Mouse (Mus musculus) cerebellum, postnatal 14 days (tissue): ENCODE results near the gene Nt5c2.
A peak's percentile ranks its signal among the peaks of the same experiment; 100 is the strongest.

Experiments
- DNase-seq, 2 experiments: peaks; one replicate each; pipeline ENCODE4 v3.0.0; 2021; ENCODE audit warnings: mixed read lengths in 2 of 2

Nt5c2 gene

DNA sequence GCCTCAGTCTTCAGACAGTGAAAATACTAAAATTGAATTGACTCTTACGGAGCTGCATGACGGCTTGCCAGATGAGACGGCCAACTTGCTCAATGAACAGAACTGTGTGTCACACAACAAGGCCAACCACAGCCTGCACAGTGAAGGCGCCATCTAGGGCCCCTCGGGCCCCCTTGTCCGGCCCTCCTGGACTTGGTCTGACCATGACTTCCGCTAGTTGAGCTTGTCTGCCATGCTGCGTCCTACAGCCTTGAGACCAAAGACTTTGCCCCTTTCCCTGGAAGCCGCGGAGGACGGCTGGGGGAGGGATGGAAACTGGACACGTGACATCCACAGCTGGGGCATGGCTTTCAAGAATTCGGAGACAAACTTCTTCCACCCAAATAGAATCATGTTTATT lies 137.1 kb downstream of the Nt5c2 start:
- DNase-seq, result no peak

DNA sequence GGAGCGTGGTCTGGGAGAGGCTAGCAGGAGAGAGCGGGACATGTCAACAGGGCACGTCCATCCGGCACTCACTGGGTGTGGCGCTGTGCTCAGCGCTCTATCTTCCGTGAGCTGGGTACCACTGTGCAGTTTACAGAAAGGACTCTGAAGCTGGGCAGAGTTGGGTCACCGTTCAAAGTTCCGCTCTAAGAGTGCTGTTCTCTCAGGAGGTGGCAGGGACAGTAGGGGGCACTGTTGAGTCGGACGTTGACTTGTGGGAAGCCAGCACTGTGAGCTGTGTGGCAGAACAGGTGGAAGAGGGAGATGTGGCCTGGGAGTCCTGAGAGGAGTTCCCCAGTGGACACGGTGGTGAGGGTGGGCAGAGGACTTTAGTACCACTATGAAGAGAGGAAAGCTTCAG lies 139.2 kb downstream of the Nt5c2 start:
- DNase-seq, result peak; percentile 87 to 94

DNA sequence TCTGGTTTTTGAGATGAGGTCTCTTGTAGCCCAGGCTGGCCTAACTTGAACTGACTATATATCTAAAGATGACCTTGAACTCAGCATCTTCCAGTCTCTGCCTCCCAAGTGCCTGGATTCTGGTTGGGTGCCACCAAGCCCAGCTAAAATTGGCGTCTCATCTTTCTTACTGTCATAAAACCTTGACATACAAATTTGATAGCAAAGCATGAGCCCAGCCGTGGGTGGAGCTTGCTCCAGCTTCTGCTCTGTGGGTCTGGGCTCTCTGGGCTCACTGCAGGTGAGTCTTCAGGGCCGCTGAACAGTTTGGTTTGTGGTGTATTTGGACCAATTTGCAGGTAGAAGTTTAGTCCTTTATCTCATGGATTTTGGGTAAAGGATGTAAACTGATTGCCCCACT lies 141.0 kb downstream of the Nt5c2 start:
- DNase-seq, result no peak

DNA sequence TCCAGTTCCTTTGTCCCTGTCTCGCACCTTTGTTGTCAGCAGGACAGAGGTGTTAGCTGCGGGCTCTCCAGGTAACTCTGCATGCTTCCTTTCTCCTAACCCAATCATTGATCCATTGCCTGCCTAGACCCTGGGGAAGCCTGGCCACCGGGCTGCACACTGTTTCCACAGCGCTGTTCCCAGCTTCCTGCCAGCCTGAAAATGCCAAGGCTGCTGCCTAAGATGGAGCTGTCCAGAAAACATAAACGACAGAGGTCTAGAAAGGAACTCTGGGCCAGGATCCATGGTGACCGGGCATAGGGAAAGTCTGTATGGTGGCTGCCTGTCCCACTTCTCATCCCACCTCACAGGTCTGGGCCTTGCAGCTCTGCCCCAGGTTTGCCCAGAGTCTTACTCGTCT lies 143.3 kb downstream of the Nt5c2 start:
- no peak for DNase-seq

DNA sequence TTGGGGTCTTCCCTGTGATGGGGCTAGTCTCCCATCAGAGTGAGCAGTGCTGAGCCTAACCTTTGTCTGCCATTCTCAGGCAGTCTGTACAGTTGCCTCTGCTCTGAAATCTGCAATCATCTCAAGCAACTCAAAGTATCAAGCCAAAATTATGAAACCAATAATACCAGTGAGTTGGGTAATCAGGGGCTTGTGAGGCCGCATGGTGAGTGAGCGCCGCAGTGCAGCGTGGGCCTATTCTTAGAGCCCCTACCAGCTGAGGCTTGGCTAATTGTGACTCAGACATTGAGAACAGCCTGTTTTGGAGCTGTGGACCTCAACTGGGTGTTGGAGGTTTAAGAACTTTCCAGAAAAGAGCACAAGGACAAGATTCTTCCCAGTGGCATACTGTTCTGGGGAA lies 143.9 kb downstream of the Nt5c2 start:
- DNase-seq, result no peak

DNA sequence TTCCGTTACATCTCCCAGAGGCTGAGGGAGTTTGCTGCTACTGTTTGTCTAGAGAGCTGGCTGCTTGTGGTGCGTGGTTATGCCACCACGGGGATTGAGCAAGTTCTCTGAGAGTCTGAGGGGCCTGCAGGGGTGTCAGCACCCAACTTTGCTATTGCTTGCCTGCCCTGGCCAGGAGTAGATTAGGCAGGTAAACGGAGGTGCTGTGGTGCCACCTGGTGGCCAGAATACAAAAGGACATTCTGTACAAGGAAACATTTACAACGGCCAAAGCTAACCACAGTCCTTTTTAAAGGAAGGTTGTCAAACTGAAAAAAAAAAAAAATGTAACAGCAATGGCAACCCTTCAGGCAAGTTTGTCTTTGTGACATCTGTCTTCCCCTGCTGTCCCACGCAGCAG lies 145.4 kb downstream of the Nt5c2 start:
- DNase-seq, result peak; percentile 90

DNA sequence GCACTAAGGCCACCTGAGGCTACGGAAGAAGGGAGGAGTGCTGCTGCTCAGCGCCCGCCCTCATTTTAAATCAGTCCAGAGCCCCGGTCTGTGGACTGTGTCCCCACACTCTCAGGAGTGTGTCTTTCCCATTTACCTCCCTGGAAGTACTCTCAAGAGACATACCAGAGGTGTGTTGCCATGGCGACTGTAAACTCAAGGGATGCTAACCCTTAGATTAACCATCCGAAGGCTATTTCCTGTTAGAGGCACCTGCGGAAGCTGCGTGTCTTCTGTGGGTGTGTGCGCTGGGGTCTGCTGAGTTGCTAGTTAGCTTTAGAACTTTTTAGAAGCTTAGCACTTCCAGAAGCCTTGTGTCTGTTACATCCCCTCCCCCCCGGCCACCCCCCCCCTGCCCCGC lies 145.9 kb downstream of the Nt5c2 start:
- no peak for DNase-seq

DNA sequence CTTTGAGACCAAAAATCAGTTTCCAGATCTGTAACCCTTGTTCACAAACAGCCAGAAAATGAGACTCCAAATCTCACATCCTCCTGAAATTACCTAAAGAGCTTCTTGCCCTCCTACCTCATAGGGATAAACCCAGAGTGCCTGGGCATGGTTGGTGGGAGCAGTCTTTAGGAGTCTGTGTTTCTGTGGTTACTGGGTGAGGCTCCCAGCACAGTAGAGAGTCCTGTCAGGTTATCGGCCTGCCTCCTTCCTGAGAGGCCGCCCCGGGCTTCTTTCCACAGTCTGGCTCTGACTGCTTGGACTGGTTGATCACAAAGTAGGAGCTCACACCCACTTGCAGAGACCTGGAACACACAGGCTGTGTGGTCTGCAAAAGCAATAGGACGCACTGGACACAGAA lies 149.6 kb downstream of the Nt5c2 start:
- no peak for DNase-seq

DNA sequence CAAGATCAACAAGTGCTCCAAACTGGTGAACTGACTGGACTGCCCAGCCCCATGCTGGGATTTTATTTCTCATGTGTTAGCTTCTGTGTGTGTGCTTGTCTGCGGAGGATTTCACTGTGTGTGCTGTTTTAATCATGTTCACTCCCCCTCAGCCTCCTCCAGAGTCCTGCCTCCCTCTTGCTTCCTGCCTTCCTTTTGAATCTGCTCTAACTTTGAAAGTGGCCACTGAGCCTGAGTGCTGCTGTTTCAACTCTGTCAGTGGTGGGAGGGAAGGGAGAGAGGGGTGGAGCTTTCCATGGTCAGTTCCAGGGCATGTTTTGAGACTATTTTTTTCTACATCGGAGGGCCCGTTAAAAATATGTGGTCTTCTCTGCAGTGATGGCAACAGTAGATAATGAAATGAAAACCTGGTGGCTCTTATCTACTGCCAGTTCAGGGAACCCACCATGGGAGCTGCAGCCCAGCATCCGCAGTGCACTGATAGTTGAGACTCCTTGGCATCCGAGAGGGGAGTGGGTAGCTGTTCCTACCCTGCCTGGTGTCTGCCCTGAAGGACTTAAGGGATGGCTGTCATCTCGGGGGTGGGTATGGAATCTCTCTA lies 150.1 kb downstream of the Nt5c2 start:
- DNase-seq, result no peak

DNA sequence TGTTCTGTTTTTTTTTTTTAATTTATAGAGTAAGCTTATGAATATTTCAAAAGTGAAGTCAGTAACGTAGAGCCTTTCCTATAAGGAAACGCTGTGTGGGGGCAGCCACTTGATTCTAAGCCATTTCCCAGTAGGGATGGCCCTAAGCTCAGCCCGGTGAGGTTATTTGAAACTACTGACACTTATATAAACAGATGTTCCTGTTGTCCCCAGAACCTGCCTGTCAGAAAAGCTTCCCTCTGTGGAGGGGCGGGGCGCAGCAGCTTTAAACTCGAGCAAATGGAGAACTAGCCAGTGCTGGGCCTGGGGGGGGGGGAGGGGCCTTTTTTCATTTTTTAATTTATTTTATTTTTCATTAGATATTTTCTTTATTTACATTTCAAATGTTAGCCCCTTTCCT lies 150.9 kb downstream of the Nt5c2 start:
- no peak for DNase-seq

DNA sequence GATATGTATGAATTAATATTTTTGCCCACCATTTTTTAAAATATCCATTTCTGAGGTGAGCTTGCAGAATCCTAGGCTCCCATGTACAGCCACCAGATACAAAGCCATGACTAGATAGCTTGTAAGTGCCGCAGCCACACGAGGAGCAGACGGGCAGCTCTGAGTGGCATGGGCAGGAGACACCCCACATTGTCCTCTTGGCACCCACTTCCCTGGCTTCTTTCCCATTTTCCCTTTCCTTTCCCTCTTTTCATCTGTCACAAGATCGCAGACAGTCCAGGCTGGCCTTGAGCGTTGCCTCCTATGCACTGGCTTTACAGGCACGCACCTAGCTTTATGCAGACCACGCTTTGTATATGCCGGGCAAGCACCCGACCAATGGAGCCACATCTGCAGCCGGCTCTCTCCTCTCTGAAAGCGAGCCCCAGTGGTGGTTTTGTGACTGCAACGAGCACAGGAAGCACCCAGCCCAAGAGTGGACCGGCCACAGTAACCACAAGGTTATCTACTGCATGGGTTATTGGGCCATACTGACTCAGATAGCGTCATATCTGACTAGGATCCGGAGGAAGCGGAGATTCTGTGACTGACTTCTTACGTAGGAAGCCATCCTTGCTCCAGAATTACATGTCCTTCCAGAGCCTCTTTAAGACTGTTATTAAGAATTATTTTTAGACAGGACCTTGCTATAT lies 151.6 kb downstream of the Nt5c2 start:
- peak; percentile 79 to 83 for DNase-seq

DNA sequence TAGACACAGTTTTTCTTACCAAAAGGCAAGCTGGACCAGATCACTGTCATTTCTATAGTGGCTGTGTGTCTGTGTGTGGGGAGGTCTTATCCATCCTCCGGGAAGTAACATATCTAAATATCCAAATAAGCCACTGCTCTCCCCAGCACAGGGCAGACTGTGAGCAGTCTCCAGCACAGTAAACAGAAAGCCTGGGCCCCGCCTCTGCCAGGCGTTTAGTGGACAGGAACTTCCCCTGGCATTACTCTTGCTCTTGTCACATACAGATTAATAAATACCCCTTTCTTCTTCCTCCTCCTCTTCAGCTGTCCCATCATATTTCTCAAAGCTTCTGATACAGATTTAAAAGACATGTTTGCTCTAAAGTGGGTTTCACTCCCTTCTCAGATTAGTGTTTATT lies 152.4 kb downstream of the Nt5c2 start:
- no peak for DNase-seq

DNA sequence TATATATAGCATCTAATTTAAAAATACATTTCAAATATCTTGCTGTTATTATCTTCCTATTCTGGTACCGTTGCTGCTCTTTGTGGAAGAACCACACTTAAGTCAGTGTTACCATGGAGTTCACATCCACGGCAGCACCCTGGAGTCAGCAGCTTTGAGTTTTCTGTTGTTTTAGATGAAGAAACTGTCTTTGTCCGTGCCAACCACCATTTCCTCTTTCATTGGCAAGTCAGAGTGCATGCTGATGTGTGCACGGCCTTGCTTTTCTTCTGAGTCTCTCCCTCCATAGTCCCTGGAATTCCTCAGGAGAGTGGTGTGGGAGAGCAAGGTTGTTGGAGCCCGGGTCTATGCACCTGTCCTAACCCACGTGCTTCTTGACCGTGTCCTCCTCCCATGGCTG lies 156.8 kb downstream of the Nt5c2 start:
- no peak for DNase-seq

DNA sequence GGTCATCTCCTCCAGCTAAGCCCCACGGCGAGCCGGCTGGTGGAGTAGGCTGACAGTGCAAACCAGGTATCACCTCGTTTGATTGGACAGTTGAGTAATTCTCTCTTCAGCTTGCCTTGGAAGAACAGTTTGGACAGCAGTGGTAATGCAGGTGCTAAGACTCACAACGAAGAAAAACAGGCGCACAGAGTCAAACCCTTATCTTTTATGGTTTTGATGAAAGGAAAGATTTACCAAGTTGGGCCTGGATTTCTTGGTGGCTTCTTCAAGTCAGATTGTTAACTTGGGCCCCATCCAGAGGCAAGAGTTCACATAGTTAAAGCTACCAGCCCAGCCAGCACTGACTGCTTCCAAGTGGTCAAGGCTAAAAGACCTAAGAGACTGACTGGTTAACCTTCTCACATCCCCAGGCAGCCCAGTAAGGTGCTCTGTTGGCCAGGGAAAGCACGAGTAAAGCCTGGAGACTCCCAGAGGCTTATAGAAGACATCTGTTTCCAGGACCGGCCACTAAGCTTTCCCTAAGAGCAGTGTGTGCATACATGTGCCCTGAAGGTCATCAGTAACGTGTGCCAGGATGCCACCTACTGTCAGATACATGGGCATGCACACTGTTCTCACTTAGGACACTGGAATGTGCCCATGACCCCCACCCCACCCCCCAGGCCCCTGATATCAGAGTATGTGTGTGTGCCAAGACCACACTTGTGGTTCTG lies 157.5 kb downstream of the Nt5c2 start:
- no peak for DNase-seq

DNA sequence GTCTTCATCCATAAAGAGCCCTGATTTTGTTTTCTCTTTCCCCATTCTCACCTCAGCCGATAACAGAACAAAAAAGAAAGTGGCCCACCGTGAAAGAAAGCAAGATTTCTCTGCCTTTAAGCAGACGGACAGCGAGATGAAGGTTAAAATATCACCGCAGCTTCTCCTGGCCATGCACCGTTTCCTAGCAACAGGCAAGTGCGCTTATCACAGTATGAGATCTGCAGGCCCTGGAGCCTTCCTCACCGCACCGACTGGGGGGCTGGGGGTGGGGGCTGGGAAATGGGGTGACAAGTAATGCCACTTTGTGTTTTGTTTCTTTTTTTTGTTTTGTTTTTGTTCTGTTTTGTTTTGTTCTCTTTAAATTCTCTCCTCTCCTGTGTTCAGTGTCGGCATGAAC lies 158.2 kb downstream of the Nt5c2 start:
- no peak for DNase-seq

DNA sequence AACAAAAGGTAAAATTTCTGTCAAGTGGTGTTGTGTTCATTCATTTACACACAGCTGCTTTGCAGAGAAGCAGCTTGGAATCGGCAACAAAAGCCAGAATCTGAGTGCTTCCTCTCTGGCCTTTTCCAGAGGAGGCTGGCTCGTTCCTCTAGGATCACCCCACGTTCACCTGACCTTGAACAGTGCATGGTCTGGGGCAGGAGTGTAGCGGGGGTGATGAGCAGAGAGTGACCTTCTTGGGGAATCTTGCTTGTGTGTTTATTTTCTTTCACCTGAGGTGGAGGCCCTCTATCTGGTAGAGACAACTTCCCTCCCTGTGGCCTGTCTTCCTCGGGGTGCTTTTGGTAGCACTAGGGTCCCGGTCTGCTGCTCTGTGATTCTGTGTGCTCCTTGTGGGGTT lies 158.7 kb downstream of the Nt5c2 start:
- DNase-seq, result no peak

DNA sequence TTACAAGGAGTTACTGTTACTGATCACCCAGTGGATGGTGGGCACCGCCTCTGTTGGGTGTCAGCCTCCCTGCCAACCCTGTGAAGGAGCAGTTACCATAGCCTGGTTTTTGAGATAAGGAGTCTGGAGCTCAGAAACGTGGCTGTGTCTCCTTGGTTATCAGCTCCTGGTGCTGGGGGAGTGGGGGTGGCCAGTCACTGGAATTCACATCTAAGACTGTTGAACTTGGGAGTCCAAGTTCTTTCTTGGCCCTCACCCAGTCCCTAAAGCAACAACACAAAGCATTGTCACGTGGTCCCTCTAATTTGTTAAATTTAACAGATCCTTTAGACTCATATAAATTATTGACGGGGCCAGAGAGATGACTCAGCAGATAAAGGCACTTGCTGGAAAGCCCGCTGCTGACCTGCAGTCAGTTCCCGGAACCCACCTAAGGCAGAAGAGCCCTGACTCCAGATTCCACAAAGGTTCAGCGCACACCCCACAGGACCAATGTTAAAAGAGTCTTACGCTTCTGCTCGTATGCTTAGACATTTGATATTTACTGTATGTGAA lies 165.4 kb downstream of the Nt5c2 start:
- DNase-seq, result no peak

DNA sequence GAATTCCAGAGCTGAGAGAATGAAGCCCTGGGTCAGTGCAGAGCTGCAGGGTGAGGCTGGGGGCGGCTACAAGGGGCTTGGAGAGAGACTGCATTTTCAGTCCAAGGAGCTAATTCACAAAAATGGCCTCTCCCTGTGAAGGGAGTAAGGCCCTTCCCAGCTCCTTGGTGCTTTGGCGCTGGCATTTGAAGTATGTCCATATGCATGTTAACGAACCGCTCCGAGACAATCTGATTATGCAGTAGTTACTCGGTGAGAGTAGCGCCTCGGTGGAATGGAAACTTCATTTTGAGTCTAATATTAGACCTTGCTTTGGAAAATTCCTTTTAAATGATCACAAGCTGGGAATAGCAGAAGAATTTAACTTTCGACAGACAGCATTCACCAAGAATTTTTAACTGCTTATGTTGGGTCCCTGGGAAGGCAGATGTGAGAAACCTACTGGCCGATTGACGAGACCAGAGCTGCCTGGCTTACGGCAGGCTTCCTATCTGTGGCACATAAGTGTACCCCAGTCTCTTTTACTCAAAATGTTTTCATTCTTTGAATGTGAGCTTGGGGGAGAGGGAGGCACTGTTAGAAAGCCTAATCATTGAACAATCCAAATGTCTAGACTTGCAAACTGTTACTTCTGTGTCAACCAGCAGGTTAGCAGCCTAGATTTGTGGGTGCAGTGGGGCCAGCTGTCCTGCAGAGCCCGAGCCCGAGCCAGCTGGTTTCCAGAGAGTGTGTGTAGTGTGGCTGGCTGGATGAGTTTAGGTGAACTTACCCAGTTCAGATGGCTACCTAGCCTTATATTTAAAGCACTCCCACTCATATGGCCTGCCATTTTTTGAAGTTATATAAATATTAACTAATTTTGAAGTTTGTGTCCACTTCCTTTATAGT lies 166.3 kb downstream of the Nt5c2 start:
- no peak for DNase-seq

DNA sequence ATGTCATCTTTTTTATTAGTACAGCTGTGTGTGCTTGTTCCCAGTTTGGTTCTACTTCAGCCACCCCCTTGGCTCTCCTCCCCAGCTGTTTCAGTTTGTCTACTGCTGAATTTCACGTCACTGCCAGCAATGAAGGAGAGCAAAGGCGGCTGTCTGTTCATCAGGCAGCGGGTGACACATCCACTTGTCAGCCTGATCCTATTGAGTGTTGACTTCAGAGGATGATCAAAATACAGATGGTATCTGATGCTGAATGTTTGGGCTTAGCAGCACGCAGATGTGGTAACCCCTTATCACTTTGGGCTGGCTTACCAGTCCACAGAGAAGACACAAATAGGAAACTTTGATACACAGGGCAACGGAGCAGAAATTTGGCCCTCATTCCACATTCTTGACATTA lies 168.5 kb downstream of the Nt5c2 start:
- DNase-seq, result no peak

DNA sequence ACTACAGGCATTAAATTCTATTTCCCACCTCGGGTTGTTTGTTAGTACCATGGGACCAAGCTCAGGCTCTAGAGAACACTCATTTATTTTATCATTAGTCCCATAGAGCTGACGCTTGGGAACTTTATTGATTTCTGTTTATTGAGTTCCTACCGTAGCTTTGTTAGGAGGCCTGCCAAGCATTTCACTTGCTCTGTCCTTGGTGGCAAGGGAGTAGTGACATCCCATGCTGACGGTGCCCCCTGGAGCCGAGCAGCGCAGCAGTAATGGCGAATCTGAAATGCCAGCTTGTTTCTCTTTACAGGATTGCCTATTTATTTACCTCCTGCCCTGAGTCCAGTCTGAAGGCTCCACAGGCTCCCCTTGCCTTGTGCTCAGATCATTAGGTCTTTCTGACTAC lies 168.9 kb downstream of the Nt5c2 start:
- DNase-seq, result no peak

DNA sequence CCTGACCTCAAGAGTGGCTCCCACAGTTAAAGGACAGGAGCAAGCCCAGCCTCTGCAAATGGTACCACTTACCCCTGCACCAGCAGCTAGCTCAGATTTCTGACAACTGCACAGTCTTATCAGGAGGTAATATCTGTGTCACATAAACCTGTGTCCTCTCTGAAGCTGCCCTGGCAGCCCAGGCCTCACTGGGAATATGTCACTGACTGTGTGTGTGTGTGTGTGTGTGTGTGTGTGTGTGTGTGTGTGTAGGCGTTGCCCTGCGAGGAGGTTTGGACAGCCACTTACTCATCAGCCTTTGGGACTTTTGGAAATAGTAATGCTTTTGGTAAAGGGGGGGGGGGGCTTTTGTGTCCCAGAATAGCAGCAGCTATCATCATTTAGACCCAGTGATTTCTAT lies 171.9 kb downstream of the Nt5c2 start:
- DNase-seq, result no peak

DNA sequence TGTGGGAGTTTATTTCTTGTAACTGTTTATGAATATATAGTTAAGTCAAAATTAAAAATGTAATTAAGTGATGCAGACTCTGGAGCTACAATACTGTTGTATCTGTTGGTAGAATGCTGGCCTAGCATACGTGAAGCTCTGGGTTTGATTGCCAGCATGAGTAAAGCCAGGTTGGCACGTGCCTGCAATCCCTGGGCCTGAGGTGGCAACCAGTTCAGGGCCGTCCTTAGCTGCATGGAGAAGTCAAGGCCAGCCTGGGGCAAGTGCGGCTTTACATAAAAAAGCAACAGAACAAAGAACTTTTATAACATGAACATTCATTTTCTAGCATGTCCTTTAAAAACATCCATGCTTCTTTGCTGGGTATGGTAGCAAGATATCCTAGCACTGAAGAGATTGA lies 173.9 kb downstream of the Nt5c2 start:
- no peak for DNase-seq
